Mouse (Mus musculus) telencephalon, adult 2 months (tissue): ENCODE measurements around the gene Timm10.
"Not testable (repeated sequence)": the region's sequence is repeated elsewhere in the genome, so short reads cannot be mapped to it uniquely, and the experiment has no call there.

Source experiments
- DNase-seq: peaks from one replicate; pipeline ENCODE4 v3.0.0-alpha.2; 2011; ENCODE audit warnings: low read depth, low spot score

The Timm10 gene

GRCm38 (mm10) chr2:84826488-84827282 is at the start of gene Timm10:
Timm10 (plus strand) TSS chr2:84826997.
- peak; percentile 97 for DNase-seq

- DNase-seq, result no peak
Measured at GRCm38 (mm10) chr2:84777706-84778105, 49.1 kb upstream of the Timm10 start.

- no peak for DNase-seq
Measured at GRCm38 (mm10) chr2:84779210-84779609, 47.6 kb upstream of the Timm10 start.

- DNase-seq, result no peak
Measured at GRCm38 (mm10) chr2:84783315-84783714, 43.5 kb upstream of the Timm10 start.

GRCm38 (mm10) chr2:84783840-84784566 is 42.8 kb upstream of the Timm10 start:
- DNase-seq, result no peak

GRCm38 (mm10) chr2:84788316-84788715 is 38.5 kb upstream of the Timm10 start:
- DNase-seq, result no peak

- DNase-seq, result no peak
Measured at GRCm38 (mm10) chr2:84790418-84790817, 36.4 kb upstream of the Timm10 start.

- no peak for DNase-seq
Measured at GRCm38 (mm10) chr2:84792516-84792915, 34.3 kb upstream of the Timm10 start.

GRCm38 (mm10) chr2:84793154-84793553 is 33.6 kb upstream of the Timm10 start:
- DNase-seq, result no peak

GRCm38 (mm10) chr2:84793871-84794270 is 32.9 kb upstream of the Timm10 start:
- no peak for DNase-seq

GRCm38 (mm10) chr2:84797833-84798492 is 28.8 kb upstream of the Timm10 start:
- DNase-seq, result peak; percentile 72

GRCm38 (mm10) chr2:84798493-84798921 is 28.3 kb upstream of the Timm10 start, which contains the start of gene Ube2l6:
Ube2l6 (plus strand) TSS chr2:84798828.
- DNase-seq, result peak; percentile 46

GRCm38 (mm10) chr2:84799041-84799561 is 27.7 kb upstream of the Timm10 start:
- DNase-seq, result peak; percentile 58

GRCm38 (mm10) chr2:84800304-84800703 is 26.5 kb upstream of the Timm10 start:
- no peak for DNase-seq

GRCm38 (mm10) chr2:84801223-84801622 is 25.6 kb upstream of the Timm10 start:
- not testable (repeated sequence) for DNase-seq

GRCm38 (mm10) chr2:84803963-84804362 is 22.8 kb upstream of the Timm10 start:
- no peak for DNase-seq

GRCm38 (mm10) chr2:84806546-84806945 is 20.3 kb upstream of the Timm10 start:
- DNase-seq, result no peak

- DNase-seq, result no peak
Measured at GRCm38 (mm10) chr2:84809330-84809729, 17.5 kb upstream of the Timm10 start.

- no peak for DNase-seq
Measured at GRCm38 (mm10) chr2:84810526-84810885, 16.3 kb upstream of the Timm10 start.

- peak; percentile 79 for DNase-seq
Measured at GRCm38 (mm10) chr2:84810886-84811577, 15.8 kb upstream of the Timm10 start.

GRCm38 (mm10) chr2:84811880-84812279 is 14.9 kb upstream of the Timm10 start:
- DNase-seq, result no peak
